Mouse (Mus musculus) spleen, adult 2 months (tissue): Measurements from ENCODE around the gene Rad51b.

ENCODE experiments used
- CTCF ChIP-seq: fragments of 200-500 bp; IDR thresholded peaks from 2 replicates; pipeline ENCODE4 v1.5.1; 2011; ENCODE audit warnings: mild to moderate bottlenecking, inconsistent platforms; ENCODE audit not compliant: insufficient read depth, insufficient read length, insufficient replicate concordance; ENCODE audit errors: extremely low read depth
- POLR2A ChIP-seq: fragments of 200-500 bp; IDR thresholded peaks from 2 replicates; pipeline ENCODE4 v1.6.1; 2011; ENCODE audit warnings: low read depth, low read length, inconsistent platforms

- TF ChIP-seq POLR2A, result no peak
- TF ChIP-seq CTCF, result no peak
These were observed 389.7 kb downstream of the Rad51b start for GRCm38 (mm10) chr12:79686594-79687325.
